ENCODE assay signal across 22 mouse cellular contexts in the genomic region with DNA sequence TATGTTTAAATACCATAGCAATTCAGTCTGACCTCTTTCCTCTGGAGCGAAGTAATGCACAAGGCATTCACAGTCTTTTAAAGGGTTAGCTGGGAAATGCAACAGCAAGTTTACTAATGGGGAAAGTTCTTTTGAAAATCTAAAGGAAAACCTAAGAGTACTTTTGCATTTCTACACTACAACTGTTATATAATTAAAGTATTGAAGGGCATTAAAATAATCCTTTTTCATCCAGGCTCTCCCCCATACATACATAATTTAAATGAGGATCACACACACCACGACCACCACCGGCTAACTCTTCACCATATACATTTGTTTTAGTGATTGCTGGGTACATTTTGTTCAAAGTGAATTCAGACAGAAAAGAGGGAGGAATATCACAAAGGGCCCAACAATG. TPM values are rescaled to one million over a fixed set of nuclear protein-coding genes. Genes with fewer than 3 reads are reported as not detected.
DNase-seq lines count a peak whose midpoint lies in the region; ATAC-seq and TF ChIP-seq lines count a peak whose summit lies in the region.
"Had no signal": no experiment of that assay in that cellular context is flagged by ENCODE, and none has a peak within 500 bp of the region (broad histone marks: within the 10 kb centered on the region; RNA-seq: fewer than 3 reads in every experiment).

No protein-coding gene starts in this region.

- H3K4me3 ChIP-seq in midbrain, embryonic 10.5 days: peak overlapping the region; percentile 81
- H3K4me3 ChIP-seq in midbrain, embryonic 15.5 days: no peak overlapping the region
- H3K4me3 ChIP-seq in embryonic facial prominence, embryonic 10.5 days: peak overlapping the region; percentile 98; the same call in 1 of the 2 replicates
- no peak overlapping the region for H3K4me3 ChIP-seq in limb, embryonic 14.5 days (replicated peaks; ENCODE audit: low read length)
- H3K4me3 ChIP-seq: heart, adult 2 months had no signal

- no peaks in the 10 kb centered on the region for H3K36me3 ChIP-seq in midbrain, embryonic 10.5 days
- H3K36me3 ChIP-seq in midbrain, embryonic 15.5 days (replicated peaks): no peaks in the 10 kb centered on the region
- no peaks in the 10 kb centered on the region for H3K36me3 ChIP-seq in embryonic facial prominence, embryonic 10.5 days (replicated peaks)
- no peaks in the 10 kb centered on the region for H3K36me3 ChIP-seq in limb, embryonic 14.5 days (ENCODE audit: control insufficient read depth, insufficient read depth, low read length)
- H3K36me3 ChIP-seq: G1E had no signal

- H3K27ac ChIP-seq in midbrain, embryonic 10.5 days (replicated peaks): peak overlapping the region; percentile 100
- H3K27ac ChIP-seq in midbrain, embryonic 15.5 days: no peak overlapping the region
- peak overlapping the region; percentile 99 for H3K27ac ChIP-seq in embryonic facial prominence, embryonic 10.5 days (replicated peaks)
- no peak overlapping the region for H3K27ac ChIP-seq in limb, embryonic 14.5 days (replicated peaks; ENCODE audit: low read depth, low read length)
- H3K27ac ChIP-seq: heart, adult 2 months had no signal

- WGBS in midbrain, embryonic 10.5 days: 16% methylated on average over 3 of the region's 3 CpGs
- 28% methylated on average over 3 of the region's 3 CpGs for WGBS in midbrain, embryonic 15.5 days
- 31% methylated on average over 3 of the region's 3 CpGs for WGBS in embryonic facial prominence, embryonic 10.5 days
- WGBS in limb, embryonic 14.5 days: 59% methylated on average over 3 of the region's 3 CpGs

- peak; percentile 52 for DNase-seq in embryo, embryonic 10.5 days (ENCODE audit: low spot score)
- no peak for DNase-seq in embryo, embryonic 10 days (ENCODE audit: low spot score)
- no peak for DNase-seq in midbrain, embryonic 10.5 days (ENCODE audit: low spot score)
- DNase-seq in embryonic facial prominence, embryonic 10.5 days (ENCODE audit: low spot score): no peak
- DNase-seq in limb, embryonic 14.5 days (ENCODE audit: low spot score): peak; percentile 2
- no peak for DNase-seq in kidney, adult 9 months
- DNase-seq in frontal cortex, postnatal 36 days (ENCODE audit: low spot score in 2 of 2): no peak
- DNase-seq: adrenal gland, adult 2 months; cerebellum, adult 11-12 months; cerebellum, postnatal 25 days; gastrocnemius, postnatal 10 days; heart, adult 2 months; kidney, adult 2 months; kidney, postnatal 4 days; liver; lung, adult 18-20 months; thymus, postnatal 25 days had no signal

- peaks cover 56% of the 10 kb centered on the region for H3K4me1 ChIP-seq in midbrain, embryonic 10.5 days
- H3K4me1 ChIP-seq in midbrain, embryonic 15.5 days: peaks cover 39% of the 10 kb centered on the region
- H3K4me1 ChIP-seq in embryonic facial prominence, embryonic 10.5 days: peaks cover 57% of the 10 kb centered on the region
- H3K4me1 ChIP-seq in limb, embryonic 14.5 days (ENCODE audit: control insufficient read depth, insufficient read depth, low read length): peaks cover 30% of the 10 kb centered on the region

- H3K9ac ChIP-seq in midbrain, embryonic 15.5 days: no peak overlapping the region
- H3K9ac ChIP-seq in limb, embryonic 14.5 days (ENCODE audit: low read depth, low read length, severe bottlenecking): no peak overlapping the region; the same call in 1 of the 2 replicates

- no peaks in the 10 kb centered on the region for H3K27me3 ChIP-seq in midbrain, embryonic 10.5 days (ENCODE audit: low read depth, poor library complexity, severe bottlenecking)
- H3K27me3 ChIP-seq in midbrain, embryonic 15.5 days (replicated peaks): no peaks in the 10 kb centered on the region
- H3K27me3 ChIP-seq in embryonic facial prominence, embryonic 10.5 days (replicated peaks; ENCODE audit: low read depth, poor library complexity, severe bottlenecking): no peaks in the 10 kb centered on the region
- no peaks in the 10 kb centered on the region for H3K27me3 ChIP-seq in limb, embryonic 14.5 days (ENCODE audit: control insufficient read depth, insufficient read depth, low read length)

- ATAC-seq in midbrain, embryonic 15.5 days (replicated peaks): no peak
- no peak for ATAC-seq in limb, embryonic 14.5 days (ENCODE audit: low FRiP score, low read depth)
- ATAC-seq: CD4-positive, CD25-positive, alpha-beta regulatory T cell, adult 4 months had no signal

- no peak for TF ChIP-seq POLR2A in limb, embryonic 14.5 days (IDR thresholded peaks at IDR 0.05; ENCODE audit: borderline replicate concordance, extremely low read depth, insufficient read depth, insufficient read length)

- H3K9me3 ChIP-seq in midbrain, embryonic 10.5 days (replicated peaks): no peaks in the 10 kb centered on the region
- no peaks in the 10 kb centered on the region for H3K9me3 ChIP-seq in midbrain, embryonic 15.5 days
- H3K9me3 ChIP-seq in embryonic facial prominence, embryonic 10.5 days: no peaks in the 10 kb centered on the region
- H3K9me3 ChIP-seq in limb, embryonic 14.5 days (ENCODE audit: control insufficient read depth, low read length): no peaks in the 10 kb centered on the region
- H3K9me3 ChIP-seq: G1E had no signal

- no peak overlapping the region for H3K4me2 ChIP-seq in midbrain, embryonic 15.5 days
- no peak overlapping the region for H3K4me2 ChIP-seq in limb, embryonic 14.5 days (replicated peaks; ENCODE audit: low read depth, low read length, severe bottlenecking)

RNA-seq across cellular contexts. Expression of a gene that starts 2.5 kb away (rescaled TPM):
- 66.9 and 71.0 TPM in 2 replicates for polyA plus RNA-seq in midbrain, embryonic 10.5 days (2016; fragmentation: Nextera tagmentation; extraction: Ambion mirVana)
- 49.9 and 53.1 TPM in 2 replicates for polyA plus RNA-seq in midbrain, embryonic 15.5 days (2015; fragmentation: Nextera tagmentation; extraction: Ambion mirVana)
- 64.4 and 65.5 TPM in 2 replicates for polyA plus RNA-seq in embryonic facial prominence, embryonic 10.5 days (2016; fragmentation: Nextera tagmentation; extraction: Ambion mirVana)
- polyA plus RNA-seq in limb, embryonic 14.5 days (2012; rRNA removed): 52.7 and 59.4 TPM in 2 replicates
- polyA plus RNA-seq in limb, embryonic 14.5 days (2014; fragmentation: Nextera tagmentation; extraction: Ambion mirVana): 33.4 and 38.0 TPM in 2 replicates

RNA-seq across cellular contexts. Expression of a gene that starts 3.7 kb away (rescaled TPM):
- 19.3 and 22.7 TPM in 2 replicates for polyA plus RNA-seq in midbrain, embryonic 10.5 days (2016; fragmentation: Nextera tagmentation; extraction: Ambion mirVana)
- 8.1 and 9.0 TPM in 2 replicates for polyA plus RNA-seq in midbrain, embryonic 15.5 days (2015; fragmentation: Nextera tagmentation; extraction: Ambion mirVana)
- 15.5 and 16.6 TPM in 2 replicates for polyA plus RNA-seq in embryonic facial prominence, embryonic 10.5 days (2016; fragmentation: Nextera tagmentation; extraction: Ambion mirVana)
- 18.7 and 19.0 TPM in 2 replicates for polyA plus RNA-seq in limb, embryonic 14.5 days (2012; rRNA removed)
- 7.9 and 8.2 TPM in 2 replicates for polyA plus RNA-seq in limb, embryonic 14.5 days (2014; fragmentation: Nextera tagmentation; extraction: Ambion mirVana)

RNA-seq across cellular contexts. Expression of a gene that starts 15.0 kb away (rescaled TPM):
- polyA plus RNA-seq in midbrain, embryonic 10.5 days (2016; fragmentation: Nextera tagmentation; extraction: Ambion mirVana): 25.0 and 25.1 TPM in 2 replicates
- polyA plus RNA-seq in midbrain, embryonic 15.5 days (2015; fragmentation: Nextera tagmentation; extraction: Ambion mirVana): 8.1 and 11.8 TPM in 2 replicates
- 12.7 and 17.7 TPM in 2 replicates for polyA plus RNA-seq in embryonic facial prominence, embryonic 10.5 days (2016; fragmentation: Nextera tagmentation; extraction: Ambion mirVana)
- polyA plus RNA-seq in limb, embryonic 14.5 days (2012; rRNA removed): 8.8 and 10.8 TPM in 2 replicates
- 13.0 and 14.2 TPM in 2 replicates for polyA plus RNA-seq in limb, embryonic 14.5 days (2014; fragmentation: Nextera tagmentation; extraction: Ambion mirVana)

RNA-seq across cellular contexts. Expression of a gene that starts 55.8 kb away (rescaled TPM):
- polyA plus RNA-seq in midbrain, embryonic 10.5 days (2016; fragmentation: Nextera tagmentation; extraction: Ambion mirVana): not detected in 2 replicates
- polyA plus RNA-seq in midbrain, embryonic 15.5 days (2015; fragmentation: Nextera tagmentation; extraction: Ambion mirVana): not detected in 2 replicates
- not detected in 2 replicates for polyA plus RNA-seq in embryonic facial prominence, embryonic 10.5 days (2016; fragmentation: Nextera tagmentation; extraction: Ambion mirVana)
- polyA plus RNA-seq in limb, embryonic 14.5 days (2012; rRNA removed): not detected in 2 replicates
- polyA plus RNA-seq in limb, embryonic 14.5 days (2014; fragmentation: Nextera tagmentation; extraction: Ambion mirVana): not detected in 2 replicates
- polyA plus RNA-seq: adrenal gland, adult 2 months; CD4-positive, CD25-positive, alpha-beta regulatory T cell, adult 4 months; embryonic facial prominence, embryonic 14.5 days; G1E; heart, postnatal 0 days had no signal

Comparison
In these comparisons a context has a peak if more than half of its experiments do, and no peak if none do; other contexts are left out.
1. DNase-seq: peak in embryo, embryonic 10.5 days (single experiment) and limb, embryonic 14.5 days (single experiment); none in embryo, embryonic 10 days (single experiment), midbrain, embryonic 10.5 days (single experiment), embryonic facial prominence, embryonic 10.5 days (single experiment), kidney, adult 9 months (single experiment) and frontal cortex, postnatal 36 days (0 of 2).
2. H3K27ac ChIP-seq: peak in midbrain, embryonic 10.5 days (single experiment) and embryonic facial prominence, embryonic 10.5 days (single experiment); none in midbrain, embryonic 15.5 days (single experiment) and limb, embryonic 14.5 days (single experiment).
3. H3K4me3 ChIP-seq: peak in midbrain, embryonic 10.5 days (single experiment) and embryonic facial prominence, embryonic 10.5 days (single experiment); none in midbrain, embryonic 15.5 days (single experiment) and limb, embryonic 14.5 days (single experiment).